Mouse (Mus musculus) forelimb bud, embryonic 11.5 days (tissue): Measurements from ENCODE around the gene Gtf3c4.

Experiments used
- DNase-seq: peaks from one replicate; pipeline ENCODE4 v3.0.0-alpha.2; 2012; ENCODE audit warnings: low read depth, low spot score

Gene Gtf3c4

DNA sequence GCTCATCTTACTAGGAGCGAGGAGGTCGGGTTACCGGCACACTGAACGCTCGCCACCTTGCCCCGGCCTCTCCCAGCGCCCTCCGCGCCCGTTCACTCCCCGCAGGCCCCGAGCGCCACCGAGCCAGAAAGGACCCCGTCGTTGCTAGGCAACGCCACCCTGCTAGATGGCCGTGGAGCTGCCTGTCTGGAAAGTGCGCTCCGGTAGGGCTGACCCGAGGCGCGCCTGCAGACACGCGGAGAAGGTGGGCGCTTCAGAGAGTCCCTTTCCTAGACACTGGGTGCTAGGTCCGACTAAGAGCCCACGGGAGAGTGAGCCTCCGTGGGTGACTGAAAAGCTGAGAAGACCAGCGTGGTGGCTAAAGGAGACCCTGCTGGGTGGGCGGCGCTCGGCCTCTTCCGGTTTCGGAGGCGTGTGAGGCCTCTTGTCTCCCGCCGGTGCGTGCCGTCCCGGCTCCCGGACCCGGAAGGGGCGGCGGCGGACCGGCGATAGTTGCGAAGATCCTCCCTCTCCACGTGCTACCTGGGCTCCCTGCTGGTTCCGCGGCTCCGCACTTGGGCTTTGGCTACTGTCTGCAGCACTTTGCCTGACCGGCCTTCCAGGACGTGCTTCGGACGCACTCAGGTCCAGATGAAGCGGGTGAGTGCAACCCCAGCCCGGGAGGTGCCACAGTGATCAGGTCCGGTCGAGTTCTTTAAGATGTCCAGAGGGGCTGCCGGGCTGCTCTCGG is at the start of gene Gtf3c4, which contains the start of gene Ddx31:
Gene Gtf3c4 (minus strand): TSS at position 139 of the 730 bp plus-strand sequence.
Gene Ddx31 (plus strand): TSS at position 185 of the 730 bp plus-strand sequence.
- peak; percentile 95 for DNase-seq

DNA sequence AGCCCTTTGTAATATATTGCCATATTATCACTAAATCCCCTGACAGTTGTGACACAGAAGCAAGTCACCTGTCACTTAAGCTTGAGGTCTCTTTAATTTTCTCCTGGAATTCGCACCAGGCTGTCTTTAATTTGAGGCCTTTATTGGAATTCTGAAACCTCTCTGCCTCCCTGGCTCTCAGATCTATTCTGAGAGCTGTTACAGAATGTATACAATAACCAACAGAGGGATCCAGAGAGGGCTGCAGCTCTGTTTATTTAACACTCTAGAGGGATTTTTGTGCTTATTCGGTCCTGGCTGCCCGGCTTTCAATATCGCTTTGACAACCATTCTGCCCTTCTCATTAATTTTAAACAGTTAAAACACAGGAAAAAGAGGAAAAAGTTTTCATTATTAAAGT is 44.8 kb upstream of the Gtf3c4 start:
- no peak for DNase-seq

DNA sequence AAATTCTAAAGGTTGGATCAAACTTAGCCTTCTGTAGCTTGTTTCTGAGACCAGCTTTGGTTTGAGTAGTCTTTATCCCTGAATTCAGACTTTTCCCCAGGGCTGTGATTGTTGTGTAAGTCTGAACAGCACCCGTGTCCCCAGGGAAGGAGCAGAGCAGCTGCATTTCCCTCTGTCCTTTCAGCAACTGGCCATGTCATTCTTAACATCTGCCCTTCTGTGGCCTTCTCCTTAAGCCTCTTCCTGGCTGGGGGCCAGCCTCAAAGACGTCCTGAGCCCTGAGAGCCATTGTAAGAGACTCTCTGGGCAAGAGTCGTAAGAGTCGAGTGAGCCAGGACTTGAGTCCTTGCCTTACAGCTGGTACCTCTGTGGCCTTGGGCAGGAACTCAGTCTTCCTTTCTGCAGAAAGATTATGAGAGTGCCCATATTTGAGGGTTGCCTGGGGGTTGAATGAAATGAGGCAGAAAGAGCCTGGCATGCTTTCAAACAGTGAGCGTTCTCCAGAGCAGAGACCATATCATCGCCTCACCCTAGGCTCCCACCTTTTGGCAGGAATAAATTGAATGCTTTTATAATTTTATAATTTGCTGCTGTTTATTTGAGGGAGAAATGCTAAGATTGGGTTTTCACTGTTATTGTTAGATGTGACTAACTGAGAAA is 42.8 kb upstream of the Gtf3c4 start:
- no peak for DNase-seq

DNA sequence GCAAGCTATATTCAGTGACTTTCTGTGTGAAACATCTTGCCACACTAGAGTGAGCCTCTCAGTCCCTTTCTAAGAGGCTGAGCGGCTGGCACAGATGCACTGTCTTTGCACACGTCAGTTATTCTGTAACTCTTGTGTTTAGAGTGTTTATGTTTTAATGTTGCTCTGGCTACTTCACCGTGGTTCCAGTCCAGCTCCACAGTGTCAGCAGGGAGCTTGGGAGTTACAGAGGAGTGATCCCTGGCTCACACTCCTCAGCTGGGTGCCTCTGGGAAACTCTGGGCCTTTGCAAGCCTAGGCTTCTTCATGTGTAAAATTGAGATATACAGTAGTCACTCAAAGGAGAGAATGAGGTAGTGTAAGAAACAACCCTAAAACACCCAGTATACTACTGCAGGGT is 41.9 kb upstream of the Gtf3c4 start:
- DNase-seq, result no peak

DNA sequence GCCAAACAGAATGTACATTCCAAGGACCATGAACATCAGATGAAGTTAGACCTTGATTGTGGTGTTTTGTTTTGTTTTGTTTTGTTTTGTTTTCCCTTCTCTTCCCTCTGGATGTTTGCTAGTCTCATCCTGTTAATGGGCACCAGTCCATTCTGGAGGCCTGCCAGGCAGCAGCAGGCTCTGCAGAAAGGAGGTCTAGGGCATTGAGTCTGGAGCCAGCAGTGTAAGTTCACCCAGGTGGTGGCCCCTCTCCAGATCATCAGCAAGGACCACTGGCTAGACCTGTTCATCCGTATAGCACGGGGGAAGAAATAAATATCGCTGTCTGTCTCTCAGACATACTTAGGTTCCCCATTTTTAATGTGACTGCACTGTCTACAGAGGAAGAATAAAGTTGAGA is 41.1 kb upstream of the Gtf3c4 start:
- no peak for DNase-seq

DNA sequence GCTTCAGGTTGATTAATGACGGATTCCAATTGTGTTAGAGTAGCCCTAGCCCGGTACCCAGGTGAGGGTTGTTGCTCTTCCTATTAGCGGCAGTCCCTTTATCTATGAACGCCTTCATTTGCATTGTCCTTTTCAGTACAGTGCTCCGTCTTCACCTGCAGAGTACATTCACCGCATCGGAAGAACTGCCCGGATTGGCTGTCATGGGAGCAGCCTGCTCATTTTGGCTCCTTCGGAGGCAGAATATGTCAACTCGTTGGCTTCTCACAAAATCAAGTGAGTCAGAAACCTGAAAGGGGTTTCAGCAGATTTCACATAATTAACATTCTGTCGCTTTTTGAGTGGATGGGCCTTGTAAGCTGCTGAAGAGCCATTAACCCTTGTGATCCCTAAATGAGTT is 35.4 kb upstream of the Gtf3c4 start:
- DNase-seq, result no peak

DNA sequence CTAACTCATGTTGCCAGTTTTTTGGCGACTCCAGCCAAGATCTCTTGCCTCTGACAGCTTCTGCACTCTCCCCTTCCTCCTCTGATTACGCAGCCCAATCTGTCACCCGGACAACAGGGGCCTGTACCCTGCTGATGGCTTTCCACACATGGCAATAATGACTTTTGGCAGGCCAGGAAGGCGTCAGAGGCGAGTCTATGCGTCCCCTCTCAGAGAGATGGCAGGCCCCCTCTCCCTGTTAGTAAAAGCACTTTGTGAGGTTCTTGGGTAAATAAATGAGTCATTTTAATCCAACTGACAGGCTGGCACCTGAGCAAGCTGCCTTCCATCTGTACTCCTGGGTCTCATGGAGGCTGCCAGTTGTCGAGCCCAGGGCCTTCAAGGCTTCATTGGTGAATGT is 27.3 kb upstream of the Gtf3c4 start:
- no peak for DNase-seq

DNA sequence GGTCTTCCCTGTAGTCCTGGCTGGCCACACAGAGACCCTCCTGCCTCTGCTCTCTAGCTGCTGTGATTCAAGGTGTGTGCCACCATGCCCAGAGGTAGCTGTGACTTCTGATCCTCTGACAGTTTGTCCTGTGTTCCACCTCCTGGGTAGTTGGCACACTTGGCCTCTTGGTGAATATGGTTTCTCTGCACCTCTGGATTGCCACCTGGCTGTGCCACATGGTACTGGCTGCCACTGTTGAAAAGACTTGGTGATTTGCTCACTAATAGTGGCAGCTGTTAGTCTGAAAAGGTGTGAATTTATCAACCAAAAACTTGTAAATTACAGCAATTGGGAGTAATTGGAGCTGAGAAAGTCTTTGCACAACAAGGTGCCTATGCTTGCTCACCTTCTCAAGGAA is 23.7 kb upstream of the Gtf3c4 start:
- no peak for DNase-seq

DNA sequence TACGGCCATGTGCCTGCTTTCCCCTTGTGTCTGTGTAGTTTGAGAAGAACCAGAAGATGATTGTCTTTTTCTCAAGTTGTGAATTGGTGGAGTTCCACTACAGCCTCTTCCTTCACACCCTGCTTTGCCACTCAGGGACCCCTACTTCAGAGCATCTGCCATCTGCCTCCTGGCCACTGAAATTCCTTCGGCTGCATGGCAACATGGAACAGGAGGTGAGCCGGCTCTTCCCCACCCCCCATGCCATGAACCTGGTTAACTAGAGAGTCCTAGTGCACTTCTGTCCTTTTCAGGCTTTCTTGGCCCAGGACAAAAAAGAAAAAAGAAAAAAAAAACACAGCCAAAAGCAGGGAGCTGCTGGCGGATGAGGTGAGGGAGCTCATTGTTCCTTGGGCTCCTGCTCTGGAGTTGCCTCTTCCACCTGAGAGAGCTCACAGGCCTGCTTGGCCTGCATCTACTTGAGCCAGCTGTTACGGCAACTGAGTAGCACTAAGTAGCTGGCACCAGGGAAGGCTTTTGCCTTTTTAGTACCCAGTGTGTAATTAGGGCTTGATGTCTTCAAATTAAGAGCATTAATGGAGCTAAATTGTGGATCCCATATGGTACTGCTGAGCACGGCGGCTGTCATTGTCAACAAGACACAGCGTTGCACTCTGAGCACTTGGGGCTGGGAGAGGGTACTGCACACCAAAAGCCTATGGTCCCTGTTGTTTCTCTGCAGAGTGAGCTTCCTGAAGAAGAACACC is 20.7 kb upstream of the Gtf3c4 start:
- no peak for DNase-seq

DNA sequence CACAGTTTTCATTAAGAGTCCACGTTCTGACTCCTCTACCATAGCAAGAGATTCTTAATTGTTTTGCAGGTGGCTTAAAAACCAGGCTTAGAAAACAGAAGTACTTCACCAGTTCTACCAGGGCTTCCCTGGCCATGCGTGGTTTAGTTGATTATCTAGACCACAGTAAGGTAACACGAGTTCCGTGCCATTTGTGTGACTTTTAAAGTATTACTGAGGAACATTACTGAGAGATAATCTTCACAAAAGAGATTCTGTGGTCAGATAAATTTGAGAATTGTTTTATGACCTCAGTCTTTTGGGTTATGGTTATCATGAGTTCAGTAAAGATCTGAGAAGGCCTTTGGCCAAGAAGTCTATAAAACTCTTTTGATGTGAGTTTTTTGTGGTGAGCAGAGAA is 19.1 kb upstream of the Gtf3c4 start:
- no peak for DNase-seq

DNA sequence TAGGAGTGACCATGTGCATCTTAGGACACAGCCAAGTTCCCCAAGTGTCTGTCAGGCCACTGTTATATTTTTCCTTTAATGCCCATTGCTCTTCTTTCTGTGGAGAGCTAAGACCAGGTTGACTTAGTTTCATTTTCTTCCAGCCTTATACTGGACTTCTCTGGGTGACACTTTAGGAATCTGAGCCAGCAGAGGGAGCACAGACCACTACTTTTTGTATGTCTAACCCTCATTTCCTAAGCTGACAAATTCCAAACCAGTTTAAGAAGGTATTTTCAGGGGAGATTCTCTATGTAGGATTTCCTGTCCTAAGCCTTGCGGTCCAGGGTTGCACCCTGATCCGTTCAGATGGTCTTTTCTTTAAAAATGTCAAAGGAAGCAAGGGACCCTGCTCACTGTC is 15.6 kb upstream of the Gtf3c4 start:
- DNase-seq, result no peak

DNA sequence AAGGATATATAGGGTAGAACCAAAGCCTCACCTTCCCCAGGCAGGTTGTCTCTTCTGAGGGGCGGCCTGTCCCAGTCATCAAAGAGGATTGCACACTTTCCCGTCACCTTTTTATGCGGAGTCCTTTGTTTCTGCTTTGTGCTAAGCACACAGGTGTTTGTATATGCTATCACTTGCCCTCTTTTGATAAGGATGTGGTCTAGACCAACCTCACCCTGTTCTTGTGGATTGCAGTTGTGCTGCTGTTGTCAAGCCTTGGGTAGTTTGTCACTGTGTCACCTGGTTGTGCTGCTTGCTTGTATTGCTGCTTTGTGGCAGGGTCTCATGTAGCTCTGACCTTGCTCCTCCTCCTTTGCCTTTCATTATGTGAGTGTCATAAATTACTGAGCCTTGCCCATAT is 12.4 kb upstream of the Gtf3c4 start:
- DNase-seq, result no peak

DNA sequence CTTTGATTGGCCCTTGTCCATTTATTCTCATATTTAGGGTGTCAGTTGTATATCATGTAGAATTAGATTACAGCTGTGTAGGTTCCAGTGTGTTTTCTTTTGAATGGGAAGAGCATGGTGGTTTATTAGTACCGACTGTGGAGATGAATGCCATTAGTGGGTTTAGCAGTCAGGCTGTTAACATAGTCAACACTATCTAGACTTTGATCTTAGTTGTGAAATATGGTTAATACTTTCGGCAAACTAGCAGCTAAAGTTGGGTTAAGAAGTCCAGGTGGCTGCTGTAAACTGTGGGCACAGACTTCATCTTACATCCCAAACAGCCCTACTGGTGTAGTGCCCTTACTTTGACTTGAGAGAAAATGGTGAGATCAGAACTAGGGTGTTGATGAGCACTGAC is 8.7 kb upstream of the Gtf3c4 start:
- DNase-seq, result no peak

DNA sequence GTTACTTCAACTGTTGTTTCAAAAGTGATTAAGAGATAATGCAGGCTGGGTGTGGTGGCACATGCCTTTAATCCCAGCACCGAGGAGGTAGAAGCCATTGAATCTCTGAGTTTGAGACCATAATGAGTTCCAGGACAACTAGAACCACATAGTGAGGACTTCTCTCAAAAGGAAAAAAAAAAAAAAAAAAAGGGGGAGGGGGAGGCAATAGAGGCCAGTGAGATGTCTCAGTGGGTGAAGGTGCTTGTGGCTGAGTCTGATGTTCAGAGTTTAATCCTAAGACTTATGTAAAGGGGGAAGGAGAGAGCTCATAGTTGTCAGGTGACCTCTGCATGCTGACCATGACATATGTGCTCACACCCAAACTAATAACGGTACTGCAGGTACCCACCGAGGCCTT is 1.9 kb upstream of the Gtf3c4 start:
- no peak for DNase-seq

DNA sequence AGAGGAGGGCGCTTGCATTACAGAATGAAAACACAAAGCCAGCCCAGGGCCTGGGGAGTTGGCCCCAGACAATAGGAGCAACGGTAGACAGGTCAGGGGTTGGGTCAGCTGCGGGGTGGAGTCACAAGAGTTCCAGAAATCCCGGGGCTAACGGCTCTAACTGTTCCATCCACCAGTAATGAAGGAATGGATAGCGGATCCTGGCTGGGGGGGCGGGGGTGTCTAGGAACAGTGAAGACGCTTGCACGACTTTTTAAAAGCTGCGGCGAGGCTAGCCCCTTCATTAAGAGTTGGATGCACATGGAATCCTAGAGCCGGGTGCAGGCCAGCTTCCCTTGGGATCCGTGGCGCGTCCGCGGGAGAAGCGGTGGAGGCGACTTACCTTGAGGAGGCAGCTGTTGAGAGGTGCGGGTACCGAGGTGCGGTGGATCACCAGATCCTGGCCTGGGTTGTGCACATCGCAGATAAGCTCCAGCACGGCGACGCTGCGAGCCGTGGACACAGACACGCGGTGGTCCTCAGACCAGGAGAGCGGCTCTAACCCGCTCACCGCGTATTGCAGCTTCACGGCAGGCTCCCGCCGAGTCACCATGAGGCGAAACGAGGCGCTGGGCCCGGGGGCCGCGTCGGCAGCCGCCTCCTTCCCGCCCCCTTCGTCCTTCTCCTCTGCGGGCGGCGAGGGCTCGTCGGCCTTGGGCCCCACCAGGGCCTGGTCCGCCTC is 499 bp downstream of the Gtf3c4 start:
- no peak for DNase-seq

DNA sequence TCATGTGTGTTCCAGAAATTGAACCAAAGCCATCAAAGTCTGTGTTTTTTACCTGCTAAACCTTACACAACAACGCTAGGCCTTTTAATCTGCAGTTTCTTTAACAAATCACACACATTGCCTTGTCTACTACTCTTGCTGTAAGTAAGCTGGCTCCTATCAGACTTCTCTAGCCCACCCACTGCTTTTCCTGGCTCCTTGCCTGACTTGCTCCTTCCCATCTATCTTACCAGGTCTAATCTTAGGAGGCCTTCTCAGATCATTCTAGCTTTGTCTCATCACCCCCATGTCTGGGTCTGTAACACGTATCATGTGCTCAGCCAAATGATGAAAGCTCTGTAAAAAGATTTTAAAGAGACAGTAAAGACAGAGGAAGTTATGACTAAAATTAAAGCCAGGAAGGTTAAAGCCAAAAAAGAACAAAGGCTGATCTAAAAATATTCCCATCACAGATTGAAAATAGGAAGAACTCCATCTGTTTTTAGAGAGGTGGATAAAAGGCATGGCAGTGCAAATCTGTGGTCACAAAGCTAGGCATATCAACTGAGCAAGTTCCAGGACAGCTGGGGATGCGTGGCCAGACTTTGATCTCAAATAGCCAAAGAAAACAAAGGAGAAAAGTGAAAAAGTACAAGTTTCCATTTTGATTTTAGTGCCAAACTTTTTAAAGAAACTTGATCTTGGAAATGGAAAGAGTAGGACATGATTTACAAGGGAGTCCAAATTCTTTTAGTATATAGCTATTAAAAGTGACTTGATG is 3.8 kb downstream of the Gtf3c4 start:
- no peak for DNase-seq

DNA sequence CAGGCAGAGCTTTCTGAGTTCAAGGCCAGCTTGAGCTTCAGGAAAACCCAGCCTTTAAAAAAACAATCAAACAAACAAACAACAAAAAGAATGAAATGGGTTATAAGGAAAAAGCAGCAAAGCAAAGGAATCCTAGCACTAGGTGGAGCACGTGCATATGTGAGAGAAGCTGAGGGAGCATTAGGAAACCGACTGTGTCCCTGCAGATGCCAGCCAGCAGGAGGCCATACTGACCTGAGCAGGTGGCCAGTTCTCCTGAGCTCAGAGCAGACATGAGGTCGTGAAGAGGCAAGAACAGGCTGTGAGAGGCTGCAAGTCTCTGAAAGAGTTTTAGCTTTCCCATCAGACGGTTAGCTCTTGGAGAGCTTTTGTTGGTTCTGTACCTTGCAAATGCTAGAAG is 10.9 kb downstream of the Gtf3c4 start:
- no peak for DNase-seq

DNA sequence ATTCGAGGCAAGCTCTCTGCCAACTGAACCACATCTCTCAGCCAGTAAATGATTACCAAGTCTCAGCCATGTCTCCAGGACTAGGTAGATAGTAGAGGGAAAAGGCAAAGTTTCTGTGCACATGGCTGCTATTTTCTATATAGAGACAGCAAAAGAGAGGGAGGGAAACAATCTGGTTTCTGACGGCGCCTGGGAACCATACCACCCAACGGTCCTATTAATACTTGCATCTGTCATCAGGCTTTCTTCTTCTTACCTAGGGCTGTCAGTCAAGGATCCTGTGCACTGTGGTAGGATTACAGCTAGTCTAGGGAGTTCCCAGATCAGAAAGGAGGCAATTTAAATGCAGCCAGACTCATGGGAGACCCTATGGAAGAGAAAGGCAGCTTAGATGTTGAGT is 21.3 kb downstream of the Gtf3c4 start:
- no peak for DNase-seq

DNA sequence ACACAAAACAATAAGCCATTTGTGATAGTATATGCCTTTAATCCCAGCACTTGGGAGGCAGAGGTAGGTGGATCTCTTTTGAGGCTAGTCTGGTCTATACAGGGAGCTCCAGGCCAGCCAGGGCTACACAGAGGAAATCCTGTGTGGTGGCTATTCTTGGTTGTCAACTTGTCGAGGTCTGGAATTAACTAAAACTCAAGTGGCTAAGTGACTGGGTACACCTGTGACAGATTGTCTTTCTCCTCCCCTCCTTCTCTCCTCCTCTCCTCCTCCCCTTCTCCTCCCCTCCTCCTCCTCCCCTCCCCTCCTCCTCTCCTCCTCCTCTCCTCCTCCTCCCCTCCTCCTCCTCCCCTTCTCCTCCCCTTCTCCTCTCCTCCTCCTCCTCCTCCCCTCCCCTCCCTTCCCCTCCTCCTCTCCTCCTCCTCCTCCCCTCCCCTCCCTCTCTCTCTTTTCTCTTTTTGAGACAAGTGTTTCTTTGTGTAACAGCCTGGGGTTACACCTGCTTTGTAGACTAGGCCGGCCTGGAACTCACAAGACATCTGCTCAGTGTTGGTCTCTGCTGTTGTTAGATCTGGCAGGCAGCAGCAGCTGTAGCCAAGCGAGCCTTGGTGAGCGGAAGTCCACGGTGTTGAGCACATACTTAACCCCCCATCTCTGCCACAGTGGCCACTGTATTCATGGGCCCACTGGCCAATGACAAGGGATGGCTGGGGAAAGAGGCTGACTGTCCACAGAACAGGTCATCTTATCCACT is 29.7 kb downstream of the Gtf3c4 start:
- DNase-seq, result no peak

DNA sequence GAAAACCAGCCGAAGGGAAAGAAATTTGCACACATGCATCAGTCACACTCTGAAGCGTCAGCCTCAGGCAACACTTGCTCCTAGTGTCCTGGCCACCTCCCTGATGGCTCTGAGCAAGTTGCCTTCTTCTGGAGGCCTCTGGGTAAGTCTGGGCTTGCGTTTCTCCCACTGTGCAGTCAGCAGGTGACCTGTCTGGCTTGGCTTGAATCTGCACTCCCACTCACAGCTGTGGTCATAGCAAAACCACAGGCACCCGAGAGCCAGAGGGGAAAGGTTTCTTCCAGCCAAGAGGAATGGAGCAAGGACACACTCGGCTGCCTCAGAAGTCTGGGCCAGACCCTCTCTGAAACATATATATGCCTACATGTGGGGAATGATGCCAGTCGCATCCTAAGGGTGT is 31.3 kb downstream of the Gtf3c4 start:
- DNase-seq, result no peak

DNA sequence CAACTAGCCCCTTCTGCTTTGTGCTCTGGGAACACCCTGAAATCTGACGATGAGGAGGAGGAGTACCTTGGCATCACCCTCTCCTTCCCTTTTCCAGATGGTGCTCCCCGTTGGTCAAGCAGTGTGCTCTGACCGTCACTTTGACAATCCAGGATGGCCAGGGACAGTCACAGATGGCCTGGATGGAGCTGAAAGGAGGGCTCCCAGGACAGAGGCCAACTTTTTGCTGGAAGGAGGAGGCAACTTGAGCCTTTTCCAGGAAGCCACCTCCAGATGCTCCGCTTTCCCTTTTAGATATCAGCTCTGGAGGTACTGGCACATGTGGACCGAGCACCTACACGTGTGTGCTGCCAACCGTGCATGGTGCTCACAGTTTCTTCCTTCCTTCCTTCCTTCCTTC is 36.8 kb downstream of the Gtf3c4 start:
- DNase-seq, result no peak
